Mouse (Mus musculus) stomach, postnatal 0 days (tissue): ENCODE data around the gene Rabgap1l. TPM values are rescaled to one million over a fixed set of nuclear protein-coding genes. Genes with fewer than 3 reads are reported as not detected.

Experiments used
- ATAC-seq: fragments of 200-750 bp; cut with Nextera tagmentation; 2 replicates; pipeline ENCODE4 v1.8.0; 2017; ENCODE audit not compliant: low FRiP score, low TSS enrichment
- DNase-seq: peaks from one replicate; pipeline ENCODE4 v3.0.0-alpha.2; 2016; ENCODE audit warnings: low spot score
- H3K27ac ChIP-seq: fragments of 300-500 bp; sonication (generic); replicated peaks from 2 replicates; pipeline ENCODE4 v1.5.1; 2014; ENCODE audit warnings: mild to moderate bottlenecking, control low read depth
- H3K27me3 ChIP-seq: fragments of 300-500 bp; sonication (generic); 2 replicates; pipeline ENCODE4 v1.6.1; 2014; ENCODE audit warnings: low read length; ENCODE audit not compliant: control insufficient read depth, insufficient read depth
- H3K36me3 ChIP-seq: fragments of 300-500 bp; sonication (generic); 2 replicates; pipeline ENCODE4 v1.6.1; 2014; ENCODE audit warnings: low read length, mixed read lengths; ENCODE audit not compliant: control insufficient read depth, insufficient read depth
- H3K4me1 ChIP-seq: fragments of 300-500 bp; sonication (generic); replicated peaks from 2 replicates; pipeline ENCODE4 v1.6.1; 2014; ENCODE audit warnings: antibody characterized with exemption; ENCODE audit not compliant: control insufficient read depth, insufficient read depth
- H3K4me2 ChIP-seq: fragments of 300-500 bp; sonication (generic); replicated peaks from 2 replicates; pipeline ENCODE4 v1.6.1; 2014; ENCODE audit warnings: low read depth, mild to moderate bottlenecking, control low read depth, moderate library complexity
- H3K4me3 ChIP-seq: fragments of 300-500 bp; sonication (generic); 2 replicates; pipeline ENCODE4 v1.5.1; 2014; ENCODE audit warnings: low read depth, low read length, control low read depth
- H3K9ac ChIP-seq: fragments of 300-500 bp; sonication (generic); 2 replicates; pipeline ENCODE4 v1.6.1; 2014; ENCODE audit warnings: mild to moderate bottlenecking, low read length, control low read depth, mixed read lengths
- H3K9me3 ChIP-seq: fragments of 300-500 bp; sonication (generic); 2 replicates; pipeline ENCODE4 v1.6.1; 2016; ENCODE audit warnings: low read length; ENCODE audit not compliant: control insufficient read depth
- CTCF ChIP-seq: IDR thresholded peaks from 2 replicates; pipeline ENCODE4 v1.5.1; 2016; ENCODE audit warnings: antibody characterized with exemption, low read depth, mild to moderate bottlenecking, moderate library complexity
- EP300 ChIP-seq: optimal IDR thresholded peaks from 2 replicates; pipeline ENCODE3; 2016; ENCODE audit warnings: antibody characterized with exemption
- WGBS: fragments of 180-500 bp; shearing (Covaris S2); extraction: QIAGEN DNeasy Blood & Tissue Kit; methylation state at CpG from one replicate; pipeline ENCODE4 v1.1.7; 2014; 5-methylcytosine and 5-hydroxymethylcytosine counted together
- polyA plus RNA-seq: library from polyadenylated mRNA; unstranded; fragments of >200 nt; fragmentation: Nextera tagmentation; extraction: Ambion mirVana; gene quantifications from 2 replicates; pipeline ENCODE4 v1.2.1, GENCODE M21; 2015

Rabgap1l gene
- polyA plus RNA-seq, 1 experiment from 2014 or later = 19.6 TPM

DNA sequence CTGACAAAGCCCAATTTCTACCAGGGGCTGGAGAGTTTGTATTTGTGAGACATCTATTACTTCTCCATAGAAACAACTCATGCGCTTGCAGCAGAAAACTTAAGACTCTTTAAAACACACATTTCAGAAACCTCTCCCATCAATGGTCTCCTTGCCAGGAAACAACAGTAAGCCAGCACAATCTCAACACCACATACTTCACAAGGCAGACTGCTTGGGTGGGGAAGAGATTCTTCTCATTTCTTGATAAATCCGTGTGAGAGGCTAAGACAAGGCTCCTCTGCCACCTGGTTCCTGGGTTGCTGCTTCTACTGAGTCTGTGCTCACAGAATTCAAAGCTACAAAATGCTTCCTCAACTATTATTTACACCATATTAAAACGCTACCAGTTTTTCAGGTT, 543.2 kb downstream of the Rabgap1l start:
- WGBS = 47% methylated on average over 3 of the region's 3 CpGs
- Histone ChIP-seq H3K27me3 (no peaks in the 10 kb centered on the region), H3K27ac (peak overlapping the region; percentile 35; the same call in 1 of the 2 replicates), H3K4me1 (no peaks in the 10 kb centered on the region), H3K36me3 (no peaks in the 10 kb centered on the region), H3K9me3 (no peaks in the 10 kb centered on the region), H3K9ac (no peak overlapping the region), H3K4me2 (no peak overlapping the region), H3K4me3 (no peak overlapping the region)
- no peak for ATAC-seq
- no peak for DNase-seq
- TF ChIP-seq CTCF = no peak
- TF ChIP-seq EP300 = no peak

- ATAC-seq (no peak), DNase-seq (no peak)
- H3K4me3 ChIP-seq = no peak overlapping the region
- no peaks in the 10 kb centered on the region for H3K27me3 ChIP-seq
- H3K36me3 ChIP-seq = no peaks in the 10 kb centered on the region
- no peak overlapping the region for H3K27ac ChIP-seq
- 79% methylated on average over 9 of the region's 9 CpGs for WGBS
- H3K4me1 ChIP-seq = no peaks in the 10 kb centered on the region
- H3K9me3 ChIP-seq = no peaks in the 10 kb centered on the region
- H3K9ac ChIP-seq = no peak overlapping the region
- TF ChIP-seq CTCF = no peak
- TF ChIP-seq EP300 = no peak
- no peak overlapping the region for H3K4me2 ChIP-seq
Observed at GRCm38 (mm10) chr1:160247473-160247872, 545.5 kb downstream of the Rabgap1l start.

- DNase-seq (no peak), ATAC-seq (peak; percentile 33; the same call in 1 of the 2 replicates)
- no peak for TF ChIP-seq EP300
- no peak for TF ChIP-seq CTCF
- Histone ChIP-seq H3K9me3 (no peaks in the 10 kb centered on the region), H3K4me3 (no peak overlapping the region), H3K9ac (no peak overlapping the region), H3K4me2 (no peak overlapping the region), H3K36me3 (no peaks in the 10 kb centered on the region), H3K27ac (0 out of 2 replicates have a peak overlapping the region, but pooled peaks have one; percentile 18), H3K27me3 (no peaks in the 10 kb centered on the region), H3K4me1 (no peaks in the 10 kb centered on the region)
- WGBS = 48% methylated on average over 4 of the region's 4 CpGs
Observed at GRCm38 (mm10) chr1:160246844-160247243, 546.2 kb downstream of the Rabgap1l start.

GRCm38 (mm10) chr1:160245954-160246353, 547.1 kb downstream of the Rabgap1l start:
- DNase-seq = no peak
- H3K9me3 ChIP-seq = no peaks in the 10 kb centered on the region
- H3K4me1 ChIP-seq = no peaks in the 10 kb centered on the region
- no peak for ATAC-seq
- H3K9ac ChIP-seq = no peak overlapping the region
- H3K4me2 ChIP-seq = no peak overlapping the region
- no peak overlapping the region for H3K27ac ChIP-seq
- 59% methylated on average over 2 of the region's 2 CpGs for WGBS
- no peaks in the 10 kb centered on the region for H3K36me3 ChIP-seq
- no peaks in the 10 kb centered on the region for H3K27me3 ChIP-seq
- TF ChIP-seq EP300 = no peak
- TF ChIP-seq CTCF = no peak
- no peak overlapping the region for H3K4me3 ChIP-seq

DNA sequence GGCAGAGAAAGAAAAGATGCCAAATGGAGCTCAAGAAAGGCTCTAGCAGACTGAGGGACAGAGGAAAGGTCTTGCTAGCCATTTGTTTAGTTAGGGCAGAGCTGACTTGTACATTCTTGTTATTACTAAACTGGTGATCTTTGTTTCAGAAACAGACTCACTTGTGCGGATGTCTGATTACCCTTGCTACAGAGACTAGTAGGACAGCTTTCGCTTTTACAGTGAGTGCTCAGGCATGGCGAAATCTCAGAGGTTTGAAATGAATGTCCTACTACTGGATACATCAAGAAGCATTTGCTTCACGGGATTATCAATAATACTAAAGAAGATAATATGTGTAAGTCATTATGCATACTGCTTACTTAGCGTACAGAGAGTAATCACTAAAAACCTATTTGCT, 548.3 kb downstream of the Rabgap1l start:
- ATAC-seq = no peak
- H3K4me1 ChIP-seq = no peaks in the 10 kb centered on the region
- no peak for DNase-seq
- H3K27me3 ChIP-seq = no peaks in the 10 kb centered on the region
- TF ChIP-seq CTCF (no peak), EP300 (no peak)
- no peak overlapping the region for H3K9ac ChIP-seq
- H3K36me3 ChIP-seq = no peaks in the 10 kb centered on the region
- H3K4me3 ChIP-seq = no peak overlapping the region
- H3K27ac ChIP-seq = no peak overlapping the region
- H3K9me3 ChIP-seq = no peaks in the 10 kb centered on the region
- H3K4me2 ChIP-seq = no peak overlapping the region
- 80% methylated on average over 5 of the region's 5 CpGs for WGBS

DNA sequence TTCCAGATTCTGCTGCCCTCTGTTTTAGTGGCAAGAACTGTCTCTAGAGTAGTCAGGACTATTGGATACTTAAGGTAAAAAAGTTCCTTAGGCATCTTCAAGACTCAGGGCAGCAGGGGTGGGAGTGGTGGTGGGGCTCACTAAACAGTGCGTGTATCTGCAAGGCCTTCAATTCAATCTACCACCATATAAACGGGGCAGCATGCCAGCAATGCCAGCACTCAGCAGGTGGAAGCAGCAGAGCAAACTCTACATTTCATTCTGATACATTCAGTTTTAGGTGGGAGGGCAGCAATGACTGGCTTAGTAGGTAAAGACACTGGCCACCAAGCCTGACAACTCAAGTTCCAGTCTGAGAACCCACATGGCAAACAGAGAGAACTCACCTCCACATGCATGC, 552.9 kb downstream of the Rabgap1l start:
- ATAC-seq (no peak), DNase-seq (no peak)
- H3K27ac ChIP-seq = no peak overlapping the region
- no peak overlapping the region for H3K4me2 ChIP-seq
- no peaks in the 10 kb centered on the region for H3K27me3 ChIP-seq
- H3K4me1 ChIP-seq = no peaks in the 10 kb centered on the region
- no peaks in the 10 kb centered on the region for H3K9me3 ChIP-seq
- TF ChIP-seq CTCF (no peak), EP300 (no peak)
- H3K36me3 ChIP-seq = no peaks in the 10 kb centered on the region
- H3K9ac ChIP-seq = no peak overlapping the region
- H3K4me3 ChIP-seq = no peak overlapping the region
- WGBS = 94% methylated on average over 2 of the region's 2 CpGs
